Mouse (Mus musculus): ENCODE data around the gene Vav3.
"Not testable (repeated sequence)": the region's sequence is repeated elsewhere in the genome, so short reads cannot be mapped to it uniquely, and the experiment has no call there.

Gene Vav3

GRCm38 (mm10) chr3:109444077-109444476, 103.6 kb downstream of the Vav3 start:
- Histone ChIP-seq H3K36me3 (ENCODE audit: control insufficient read depth, insufficient read depth, low read length, poor library complexity, severe bottlenecking) (no peaks in the 10 kb centered on the region), H3K27me3 (ENCODE audit: control insufficient read depth, insufficient read depth, low read length, poor library complexity, severe bottlenecking) (no peaks in the 10 kb centered on the region)
- no peak for DNase-seq (ENCODE audit: low read depth, low spot score)

DNA sequence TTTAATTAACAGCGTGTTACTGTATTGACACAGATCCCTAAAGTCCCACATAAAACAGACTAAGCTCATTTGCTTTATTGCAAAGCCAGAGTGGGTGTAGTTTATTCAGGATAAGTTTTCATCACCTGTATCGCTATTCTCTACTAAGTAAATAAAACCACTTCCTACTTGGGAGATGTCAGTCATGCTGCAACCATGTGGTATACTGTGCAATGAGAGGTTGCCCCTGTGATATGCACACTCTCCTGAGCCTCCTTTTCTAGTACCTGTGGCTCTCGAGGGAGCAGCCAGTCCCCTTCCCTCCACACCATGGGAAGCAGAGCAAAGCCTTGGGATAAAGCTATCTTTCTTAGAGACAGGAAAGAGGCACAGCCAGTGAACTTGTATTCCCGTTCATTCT, 106.5 kb downstream of the Vav3 start:
- H3K36me3 ChIP-seq (ENCODE audit: control insufficient read depth, insufficient read depth, low read length, poor library complexity, severe bottlenecking), result no peaks in the 10 kb centered on the region
- DNase-seq (ENCODE audit: low read depth, low spot score), result no peak
- H3K27me3 ChIP-seq (ENCODE audit: control insufficient read depth, insufficient read depth, low read length, poor library complexity, severe bottlenecking), result no peaks in the 10 kb centered on the region

DNA sequence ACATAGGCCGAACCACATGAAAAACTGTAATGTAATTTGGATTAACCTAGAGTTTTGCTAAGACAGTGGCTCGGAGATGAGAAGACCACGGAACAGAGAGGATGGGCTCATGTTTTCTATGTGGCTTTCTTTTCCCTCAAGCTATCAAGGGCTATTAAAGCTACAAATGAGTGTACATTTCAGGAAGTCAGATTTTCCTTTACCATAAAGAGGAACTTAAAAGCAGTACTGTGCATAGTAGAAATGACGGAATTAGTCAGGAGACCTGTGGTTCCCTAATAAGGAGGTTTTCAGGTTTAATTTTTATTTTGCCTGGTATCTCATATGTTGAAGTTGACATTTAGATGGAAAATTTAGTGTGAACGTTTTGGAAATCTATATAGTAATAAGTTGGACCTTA, 107.8 kb downstream of the Vav3 start:
- H3K36me3 ChIP-seq (ENCODE audit: control insufficient read depth, insufficient read depth, low read length, poor library complexity, severe bottlenecking); H3K27me3 ChIP-seq (ENCODE audit: control insufficient read depth, insufficient read depth, low read length, poor library complexity, severe bottlenecking): not testable (repeated sequence)
- DNase-seq (ENCODE audit: low read depth, low spot score), result peak; percentile 16

GRCm38 (mm10) chr3:109451966-109452365, 111.5 kb downstream of the Vav3 start:
- no peaks in the 10 kb centered on the region for H3K27me3 ChIP-seq (ENCODE audit: control insufficient read depth, insufficient read depth, low read length, poor library complexity, severe bottlenecking)
- no peaks in the 10 kb centered on the region for H3K36me3 ChIP-seq (ENCODE audit: control insufficient read depth, insufficient read depth, low read length, poor library complexity, severe bottlenecking)
- no peak for DNase-seq (ENCODE audit: low read depth, low spot score)

DNA sequence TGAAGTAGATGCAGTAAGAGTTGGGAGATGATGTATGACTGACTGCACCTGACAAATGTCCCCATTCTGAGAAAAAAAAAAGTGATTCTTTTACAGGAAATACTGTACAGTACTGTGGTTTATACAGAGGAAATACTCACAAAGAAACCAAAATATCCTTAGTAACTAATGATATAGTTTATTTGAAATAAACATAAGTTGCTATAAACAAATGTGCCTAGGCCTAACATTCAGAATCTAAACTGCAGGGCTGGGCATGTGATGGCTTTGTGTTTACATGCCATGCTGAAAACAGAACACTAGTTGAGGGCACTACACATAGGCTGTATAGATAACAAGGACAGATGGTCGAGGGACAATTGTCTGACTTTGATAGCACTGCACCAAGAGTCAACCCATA, 114.2 kb downstream of the Vav3 start:
- H3K27me3 ChIP-seq (ENCODE audit: control insufficient read depth, insufficient read depth, low read length, poor library complexity, severe bottlenecking), result no peaks in the 10 kb centered on the region
- no peak for DNase-seq (ENCODE audit: low read depth, low spot score)

DNA sequence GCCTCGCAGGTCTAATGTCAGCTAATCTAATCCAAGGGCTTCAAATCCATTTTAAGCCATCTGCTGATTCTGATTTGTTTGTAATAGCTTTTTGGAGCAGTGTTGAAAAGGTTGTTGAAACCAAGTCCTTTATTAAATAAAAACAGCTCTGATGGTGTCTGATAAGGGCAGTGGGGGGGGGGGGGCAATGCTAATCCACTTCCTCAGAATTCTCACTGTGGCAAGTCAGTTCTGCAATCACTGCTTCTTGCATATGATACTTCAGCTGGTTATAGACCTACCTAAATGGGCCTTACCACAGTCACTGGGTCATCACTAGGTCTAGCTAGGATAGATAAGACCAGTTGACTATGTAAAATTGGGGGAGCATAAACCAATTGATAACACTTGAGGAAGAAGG, 115.9 kb downstream of the Vav3 start:
- Histone ChIP-seq H3K27me3 (ENCODE audit: control insufficient read depth, insufficient read depth, low read length, poor library complexity, severe bottlenecking) (no peaks in the 10 kb centered on the region), H3K36me3 (ENCODE audit: control insufficient read depth, insufficient read depth, low read length, poor library complexity, severe bottlenecking) (no peaks in the 10 kb centered on the region)
- no peak for DNase-seq (ENCODE audit: low read depth, low spot score)

More for the DNA sequence above, 114.2 kb downstream of the Vav3 start:
- no peaks in the 10 kb centered on the region for H3K36me3 ChIP-seq (ENCODE audit: control insufficient read depth, insufficient read depth, low read length, poor library complexity, severe bottlenecking)

- H3K27me3 ChIP-seq (ENCODE audit: control insufficient read depth, insufficient read depth, low read length, poor library complexity, severe bottlenecking), result no peaks in the 10 kb centered on the region
- DNase-seq (ENCODE audit: low read depth, low spot score), result no peak
- no peaks in the 10 kb centered on the region for H3K36me3 ChIP-seq (ENCODE audit: control insufficient read depth, insufficient read depth, low read length, poor library complexity, severe bottlenecking)
Observed at GRCm38 (mm10) chr3:109463684-109464083, 123.2 kb downstream of the Vav3 start.

DNA sequence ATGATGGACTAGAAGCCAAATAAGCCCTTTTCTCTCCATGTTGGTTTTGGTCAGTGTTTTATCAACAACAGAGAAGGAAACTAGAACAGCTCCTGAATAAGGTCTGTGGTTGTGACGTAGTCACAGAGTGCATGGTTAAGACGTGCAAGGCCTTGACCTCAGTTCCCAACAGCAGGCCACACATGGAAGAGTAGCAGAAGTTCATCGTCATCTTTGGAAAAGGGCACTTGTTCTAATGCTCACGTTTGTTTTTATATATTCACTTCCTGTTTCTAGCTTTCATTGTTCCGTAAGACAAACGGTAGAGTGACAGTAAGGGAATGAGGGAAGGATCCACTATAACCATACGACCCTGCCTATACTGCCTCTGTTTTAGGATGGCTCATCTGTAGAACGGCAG, 124.1 kb downstream of the Vav3 start:
- Histone ChIP-seq H3K27me3 (ENCODE audit: control insufficient read depth, insufficient read depth, low read length, poor library complexity, severe bottlenecking) (no peaks in the 10 kb centered on the region), H3K36me3 (ENCODE audit: control insufficient read depth, insufficient read depth, low read length, poor library complexity, severe bottlenecking) (no peaks in the 10 kb centered on the region)
- DNase-seq (ENCODE audit: low read depth, low spot score), result no peak

GRCm38 (mm10) chr3:109466541-109466940, 126.1 kb downstream of the Vav3 start:
- H3K36me3 ChIP-seq (ENCODE audit: control insufficient read depth, insufficient read depth, low read length, poor library complexity, severe bottlenecking), result no peaks in the 10 kb centered on the region
- no peak for DNase-seq (ENCODE audit: low read depth, low spot score)
- H3K27me3 ChIP-seq (ENCODE audit: control insufficient read depth, insufficient read depth, low read length, poor library complexity, severe bottlenecking), result no peaks in the 10 kb centered on the region

GRCm38 (mm10) chr3:109467288-109467687, 126.8 kb downstream of the Vav3 start:
- H3K27me3 ChIP-seq (ENCODE audit: control insufficient read depth, insufficient read depth, low read length, poor library complexity, severe bottlenecking), result no peaks in the 10 kb centered on the region
- DNase-seq (ENCODE audit: low read depth, low spot score), result peak; percentile 25
- H3K36me3 ChIP-seq (ENCODE audit: control insufficient read depth, insufficient read depth, low read length, poor library complexity, severe bottlenecking), result no peaks in the 10 kb centered on the region

- DNase-seq (ENCODE audit: low read depth, low spot score), result no peak
- no peaks in the 10 kb centered on the region for H3K27me3 ChIP-seq (ENCODE audit: control insufficient read depth, insufficient read depth, low read length, poor library complexity, severe bottlenecking)
- no peaks in the 10 kb centered on the region for H3K36me3 ChIP-seq (ENCODE audit: control insufficient read depth, insufficient read depth, low read length, poor library complexity, severe bottlenecking)
Observed at GRCm38 (mm10) chr3:109469465-109469864, 129.0 kb downstream of the Vav3 start.

DNA sequence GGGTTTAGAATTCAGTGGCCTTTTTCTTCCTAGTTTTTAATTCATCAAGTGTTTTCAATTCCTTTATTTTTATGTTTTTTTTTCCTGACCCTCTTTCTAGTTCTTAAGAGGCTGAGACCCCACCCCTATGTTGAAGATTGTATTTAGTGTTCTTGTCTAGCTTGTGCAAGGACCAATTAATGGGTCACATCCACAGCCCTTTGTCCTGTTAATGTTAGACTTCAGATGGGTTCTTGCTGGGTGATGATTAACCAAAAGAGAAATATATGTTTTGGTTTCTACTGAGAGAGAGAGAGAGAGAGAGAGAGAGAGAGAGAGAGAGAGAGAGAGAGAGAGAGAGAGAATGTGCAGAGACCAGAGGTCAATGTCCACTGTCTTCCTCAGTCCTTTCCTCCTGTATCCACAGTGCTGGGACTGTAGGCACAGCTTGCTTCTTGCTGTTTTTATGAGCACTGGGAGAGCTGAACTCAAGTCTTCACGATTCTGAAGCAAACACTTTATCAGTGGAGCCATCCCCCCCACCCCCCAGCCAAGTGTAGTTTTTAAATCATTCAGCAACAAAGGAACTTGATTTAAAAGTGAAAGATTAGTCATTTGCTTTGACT, 130.3 kb downstream of the Vav3 start:
- DNase-seq (ENCODE audit: low read depth, low spot score), result no peak
- H3K36me3 ChIP-seq (ENCODE audit: control insufficient read depth, insufficient read depth, low read length, poor library complexity, severe bottlenecking), result no peaks in the 10 kb centered on the region
- H3K27me3 ChIP-seq (ENCODE audit: control insufficient read depth, insufficient read depth, low read length, poor library complexity, severe bottlenecking), result no peaks in the 10 kb centered on the region

GRCm38 (mm10) chr3:109476521-109476920, 136.1 kb downstream of the Vav3 start:
- no peaks in the 10 kb centered on the region for H3K36me3 ChIP-seq (ENCODE audit: control insufficient read depth, insufficient read depth, low read length, poor library complexity, severe bottlenecking)
- H3K27me3 ChIP-seq (ENCODE audit: control insufficient read depth, insufficient read depth, low read length, poor library complexity, severe bottlenecking), result no peaks in the 10 kb centered on the region
- DNase-seq (ENCODE audit: low read depth, low spot score), result no peak

- no peak for DNase-seq (ENCODE audit: low read depth, low spot score)
- H3K36me3 ChIP-seq (ENCODE audit: control insufficient read depth, insufficient read depth, low read length, poor library complexity, severe bottlenecking), result no peaks in the 10 kb centered on the region
Observed at GRCm38 (mm10) chr3:109478297-109478696, 137.8 kb downstream of the Vav3 start.

GRCm38 (mm10) chr3:109480625-109481024, 140.2 kb downstream of the Vav3 start:
- H3K36me3 ChIP-seq (ENCODE audit: control insufficient read depth, insufficient read depth, low read length, poor library complexity, severe bottlenecking), result no peaks in the 10 kb centered on the region
- no peak for DNase-seq (ENCODE audit: low read depth, low spot score)
- H3K27me3 ChIP-seq (ENCODE audit: control insufficient read depth, insufficient read depth, low read length, poor library complexity, severe bottlenecking), result no peaks in the 10 kb centered on the region

More at GRCm38 (mm10) chr3:109478297-109478696, 137.8 kb downstream of the Vav3 start:
- no peaks in the 10 kb centered on the region for H3K27me3 ChIP-seq (ENCODE audit: control insufficient read depth, insufficient read depth, low read length, poor library complexity, severe bottlenecking)

DNA sequence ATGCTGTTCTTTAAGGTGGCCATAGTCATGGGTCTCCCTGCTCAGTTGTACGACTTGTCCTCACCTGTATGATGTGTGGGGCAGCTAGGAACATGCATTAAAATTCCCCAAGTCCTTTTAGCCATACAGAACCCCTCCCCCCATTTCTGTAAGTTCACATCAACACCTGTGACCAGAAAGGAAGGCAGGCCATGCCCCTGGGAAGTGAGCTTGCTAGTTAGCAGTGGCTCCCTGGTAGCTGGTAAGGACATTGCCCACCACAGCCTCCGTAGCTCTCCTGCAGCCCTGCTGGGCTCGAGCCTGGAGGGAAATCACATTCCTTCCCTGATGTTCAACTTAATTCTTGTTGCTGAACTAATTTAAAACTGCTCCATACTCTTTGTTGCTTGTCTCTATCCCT, 146.3 kb downstream of the Vav3 start:
- no peak for DNase-seq (ENCODE audit: low read depth, low spot score)
- Histone ChIP-seq H3K36me3 (ENCODE audit: control insufficient read depth, insufficient read depth, low read length, poor library complexity, severe bottlenecking) (no peaks in the 10 kb centered on the region), H3K27me3 (ENCODE audit: control insufficient read depth, insufficient read depth, low read length, poor library complexity, severe bottlenecking) (no peaks in the 10 kb centered on the region)
